In the genomic region with DNA sequence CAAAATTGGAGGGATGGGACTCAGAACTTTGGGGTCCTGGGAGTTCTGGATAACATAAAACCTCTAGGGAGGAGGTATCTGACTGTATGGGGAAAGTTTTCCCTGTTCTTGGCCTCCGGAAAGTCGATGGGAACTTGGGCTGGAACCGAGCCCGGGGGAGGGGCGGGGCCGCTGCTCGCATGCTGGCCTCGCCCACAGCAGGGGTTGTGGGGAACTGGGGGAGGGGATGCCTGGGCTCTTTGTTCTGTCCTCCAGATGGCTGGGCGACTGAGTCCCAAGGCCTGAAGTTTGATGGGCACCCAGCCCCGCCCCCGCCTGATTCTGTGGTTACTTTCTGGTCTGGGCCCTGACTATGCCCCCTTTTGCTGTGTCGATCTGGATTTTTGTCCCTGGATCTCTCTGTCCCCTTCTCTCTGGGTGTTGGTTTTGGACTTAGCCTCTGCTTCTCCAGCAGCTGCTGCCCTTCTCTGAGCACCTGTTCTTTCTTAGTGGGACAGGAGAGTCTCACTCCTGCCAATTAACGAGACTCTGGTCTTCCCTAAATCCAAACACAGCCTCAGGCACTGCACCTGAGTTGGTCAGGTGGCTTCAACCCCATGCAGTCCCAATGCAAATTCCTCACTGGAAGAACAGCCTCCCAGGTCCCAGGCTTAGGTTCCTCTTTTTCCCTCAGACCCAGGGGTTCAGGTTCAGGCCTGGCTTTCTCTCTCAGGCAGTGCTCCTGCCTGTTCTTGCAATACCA, we compare ENCODE assay signal across 8 mouse cellular contexts. TPM values are rescaled to one million over a fixed set of nuclear protein-coding genes. Genes with fewer than 3 reads are reported as not detected.
A peak's percentile ranks its signal among the peaks of the same experiment; 100 is the strongest.
DNase-seq lines count a peak whose midpoint lies in the region; ATAC-seq and TF ChIP-seq lines count a peak whose summit lies in the region.

No protein-coding gene starts in this region.

- H3K4me2 ChIP-seq in embryonic facial prominence, embryonic 13.5 days = peak overlapping the region; percentile 84
- H3K4me2 ChIP-seq in limb, embryonic 15.5 days = peak overlapping the region; percentile 74
- peak overlapping the region; percentile 67 for H3K4me2 ChIP-seq in midbrain, postnatal 0 days (ENCODE audit: low read depth, low read length, poor library complexity, severe bottlenecking)

- H3K4me1 ChIP-seq in embryonic facial prominence, embryonic 13.5 days = peaks cover 44% of the 10 kb centered on the region
- H3K4me1 ChIP-seq in limb, embryonic 15.5 days = peaks cover 34% of the 10 kb centered on the region
- peaks cover 5% of the 10 kb centered on the region; the same call in 1 of the 2 replicates for H3K4me1 ChIP-seq in midbrain, postnatal 0 days (ENCODE audit: insufficient read depth, low read length)

- WGBS in embryonic facial prominence, embryonic 13.5 days = under 1% methylated on average over 13 of the region's 13 CpGs
- 1% methylated on average over 13 of the region's 13 CpGs for WGBS in limb, embryonic 15.5 days
- WGBS in midbrain, postnatal 0 days = 6% methylated on average over 12 of the region's 13 CpGs

- peak; percentile 70 to 73 for DNase-seq in right cerebral cortex, postnatal 10 days (ENCODE audit: low spot score in 2 of 2)
- DNase-seq in right cerebral cortex, postnatal 36 days (ENCODE audit: low spot score in 2 of 2) = no peak
- peak; percentile 79 to 81 for DNase-seq in heart, postnatal 14 days
- peak; percentile 85 for DNase-seq in midbrain, postnatal 0 days (ENCODE audit: low spot score)
- no peak for DNase-seq in spleen, adult 12 weeks (ENCODE audit: low spot score)

- peaks cover 11% of the 10 kb centered on the region for H3K27me3 ChIP-seq in embryonic facial prominence, embryonic 13.5 days
- H3K27me3 ChIP-seq in limb, embryonic 15.5 days = peaks cover 9% of the 10 kb centered on the region
- peaks cover 7% of the 10 kb centered on the region; the same call in 1 of the 2 replicates for H3K27me3 ChIP-seq in midbrain, postnatal 0 days (ENCODE audit: insufficient read depth, low read length)

- no peaks in the 10 kb centered on the region for H3K9me3 ChIP-seq in embryonic facial prominence, embryonic 13.5 days
- no peaks in the 10 kb centered on the region for H3K9me3 ChIP-seq in limb, embryonic 15.5 days
- H3K9me3 ChIP-seq in midbrain, postnatal 0 days (ENCODE audit: low read length) = no peaks in the 10 kb centered on the region

- no peak for TF ChIP-seq CTCF in midbrain, postnatal 0 days (IDR thresholded peaks at IDR 0.05)

- H3K27ac ChIP-seq in embryonic facial prominence, embryonic 13.5 days = peak overlapping the region; percentile 99
- H3K27ac ChIP-seq in limb, embryonic 15.5 days = peak overlapping the region; percentile 95
- H3K27ac ChIP-seq in midbrain, postnatal 0 days (ENCODE audit: low read depth, low read length) = peak overlapping the region; percentile 57; the same call in 1 of the 2 replicates

- peak; percentile 77 for ATAC-seq in embryonic facial prominence, embryonic 13.5 days (ENCODE audit: insufficient number of reproducible peaks, insufficient read depth, low FRiP score, low TSS enrichment, low read depth)
- ATAC-seq in limb, embryonic 15.5 days (ENCODE audit: insufficient number of reproducible peaks, low FRiP score, low TSS enrichment, low read depth) = peak; percentile 74
- ATAC-seq in midbrain, postnatal 0 days (ENCODE audit: low FRiP score) = peak; percentile 72
- no peak for ATAC-seq in CD4-positive, CD25-positive, alpha-beta regulatory T cell, adult 4 months

- intact Hi-C loops in heart, postnatal 14 days (cut with DNase I) = no loop called here

- H3K36me3 ChIP-seq in embryonic facial prominence, embryonic 13.5 days = peaks cover 46% of the 10 kb centered on the region
- H3K36me3 ChIP-seq in limb, embryonic 15.5 days = peaks cover 39% of the 10 kb centered on the region
- H3K36me3 ChIP-seq in midbrain, postnatal 0 days (ENCODE audit: insufficient read depth, low read length) = no peaks in the 10 kb centered on the region

- peak overlapping the region; percentile 89 for H3K4me3 ChIP-seq in embryonic facial prominence, embryonic 13.5 days
- peak overlapping the region; percentile 75 for H3K4me3 ChIP-seq in limb, embryonic 15.5 days
- H3K4me3 ChIP-seq in midbrain, postnatal 0 days (ENCODE audit: low read depth, low read length) = peak overlapping the region; percentile 42

- peak overlapping the region; percentile 99 for H3K9ac ChIP-seq in embryonic facial prominence, embryonic 13.5 days
- peak overlapping the region; percentile 97 for H3K9ac ChIP-seq in limb, embryonic 15.5 days
- H3K9ac ChIP-seq in midbrain, postnatal 0 days (replicated peaks; ENCODE audit: low read length, poor library complexity, severe bottlenecking) = peak overlapping the region; percentile 54; the same call in 1 of the 2 replicates

RNA-seq across cellular contexts. Expression of gene Tead2, which starts 1.1 kb away (rescaled TPM):
- polyA plus RNA-seq in embryonic facial prominence, embryonic 13.5 days (2015; fragmentation: Nextera tagmentation; extraction: Ambion mirVana) = 221 and 233 TPM in 2 replicates
- total RNA-seq in heart, postnatal 14 days (2021) = 10 to 100 TPM; 10.1 to 14.4 TPM
- polyA plus RNA-seq in limb, embryonic 15.5 days (2015; fragmentation: Nextera tagmentation; extraction: Ambion mirVana) = 131 and 134 TPM in 2 replicates
- 31.2 and 54.8 TPM in 2 replicates for total RNA-seq in midbrain, postnatal 0 days (2014; rRNA removed)
- 16.8 and 17.0 TPM in 2 replicates for polyA plus RNA-seq in midbrain, postnatal 0 days (2015; fragmentation: Nextera tagmentation; extraction: Ambion mirVana)
- polyA plus RNA-seq in CD4-positive, CD25-positive, alpha-beta regulatory T cell, adult 4 months (2017; shearing (Covaris generic)) = 1 to 10 TPM; 4.5 to 5.4 TPM

RNA-seq across cellular contexts. Expression of gene Dkkl1, which starts 4.7 kb away (rescaled TPM):
- polyA plus RNA-seq in embryonic facial prominence, embryonic 13.5 days (2015; fragmentation: Nextera tagmentation; extraction: Ambion mirVana) = 2.3 and 3.0 TPM in 2 replicates
- total RNA-seq in heart, postnatal 14 days (2021) = not detected
- polyA plus RNA-seq in limb, embryonic 15.5 days (2015; fragmentation: Nextera tagmentation; extraction: Ambion mirVana) = 51.2 and 64.5 TPM in 2 replicates
- total RNA-seq in midbrain, postnatal 0 days (2014; rRNA removed) = 9.0 and 14.4 TPM in 2 replicates
- polyA plus RNA-seq in midbrain, postnatal 0 days (2015; fragmentation: Nextera tagmentation; extraction: Ambion mirVana) = 23.8 and 23.9 TPM in 2 replicates
- 10 to 100 TPM; 16.1 to 22.9 TPM for polyA plus RNA-seq in CD4-positive, CD25-positive, alpha-beta regulatory T cell, adult 4 months (2017; shearing (Covaris generic))

RNA-seq across cellular contexts. Expression of gene Ccdc155, which starts 11.9 kb away (rescaled TPM):
- 0.53 and 1.2 TPM in 2 replicates for polyA plus RNA-seq in embryonic facial prominence, embryonic 13.5 days (2015; fragmentation: Nextera tagmentation; extraction: Ambion mirVana)
- total RNA-seq in heart, postnatal 14 days (2021) = not detected
- polyA plus RNA-seq in limb, embryonic 15.5 days (2015; fragmentation: Nextera tagmentation; extraction: Ambion mirVana) = 1.2 and 2.7 TPM in 2 replicates
- 0.24 and 0.38 TPM in 2 replicates for total RNA-seq in midbrain, postnatal 0 days (2014; rRNA removed)
- 0.32 and 0.50 TPM in 2 replicates for polyA plus RNA-seq in midbrain, postnatal 0 days (2015; fragmentation: Nextera tagmentation; extraction: Ambion mirVana)
- not detected for polyA plus RNA-seq in CD4-positive, CD25-positive, alpha-beta regulatory T cell, adult 4 months (2017; shearing (Covaris generic))

RNA-seq across cellular contexts. Expression of gene Cd37, which starts 22.3 kb away (rescaled TPM):
- polyA plus RNA-seq in embryonic facial prominence, embryonic 13.5 days (2015; fragmentation: Nextera tagmentation; extraction: Ambion mirVana) = 1.6 and 2.8 TPM in 2 replicates
- total RNA-seq in heart, postnatal 14 days (2021) = 1 to 10 TPM; 3.8 to 5.5 TPM
- polyA plus RNA-seq in limb, embryonic 15.5 days (2015; fragmentation: Nextera tagmentation; extraction: Ambion mirVana) = 3.8 and 5.1 TPM in 2 replicates
- 1.2 and 1.7 TPM in 2 replicates for total RNA-seq in midbrain, postnatal 0 days (2014; rRNA removed)
- polyA plus RNA-seq in midbrain, postnatal 0 days (2015; fragmentation: Nextera tagmentation; extraction: Ambion mirVana) = 1.5 and 2.4 TPM in 2 replicates
- polyA plus RNA-seq in CD4-positive, CD25-positive, alpha-beta regulatory T cell, adult 4 months (2017; shearing (Covaris generic)) = 100 to 1,000 TPM; 473 to 666 TPM

RNA-seq across cellular contexts. Expression of gene Slc6a16, which starts 24.3 kb away (rescaled TPM):
- polyA plus RNA-seq in embryonic facial prominence, embryonic 13.5 days (2015; fragmentation: Nextera tagmentation; extraction: Ambion mirVana) = 0.17 and 0.29 TPM in 2 replicates
- not detected for total RNA-seq in heart, postnatal 14 days (2021)
- 0.09 TPM in 1 of 2 replicates, not detected in the other for polyA plus RNA-seq in limb, embryonic 15.5 days (2015; fragmentation: Nextera tagmentation; extraction: Ambion mirVana)
- 0.16 and 1.3 TPM in 2 replicates for total RNA-seq in midbrain, postnatal 0 days (2014; rRNA removed)
- polyA plus RNA-seq in midbrain, postnatal 0 days (2015; fragmentation: Nextera tagmentation; extraction: Ambion mirVana) = 2.3 and 3.1 TPM in 2 replicates
- polyA plus RNA-seq in CD4-positive, CD25-positive, alpha-beta regulatory T cell, adult 4 months (2017; shearing (Covaris generic)) = not detected

Comparison
In these comparisons a context has a peak if more than half of its experiments do, and no peak if none do; other contexts are left out.
1. DNase-seq: peak in right cerebral cortex, postnatal 10 days (2 of 2), heart, postnatal 14 days (2 of 2) and midbrain, postnatal 0 days (single experiment); none in right cerebral cortex, postnatal 36 days (0 of 2) and spleen, adult 12 weeks (single experiment).
2. Peak in every context shown above with its lines, with median percentiles within 50 percentile points of each other: H3K27ac ChIP-seq, H3K4me2 ChIP-seq, H3K4me3 ChIP-seq and H3K9ac ChIP-seq.